Mouse (Mus musculus) MEL (cell line): ENCODE measurements around the gene Ncoa5.

Experiments used
- CTCF ChIP-seq, 3 experiments: IDR thresholded peaks in 2 of 3; conservative IDR thresholded peaks in 1 of 3; 2 replicates each; pipeline ENCODE4 v1.5.1; 2011 to 2012; ENCODE audit warnings: low read length in 3 of 3, low read depth in 2 of 3, mild to moderate bottlenecking in 2 of 3, improper control_type of control experiment in 1 of 3, inconsistent platforms in 1 of 3, mixed read lengths in 1 of 3, moderate library complexity in 1 of 3; ENCODE audit not compliant: control insufficient read depth in 1 of 3, insufficient read depth in 1 of 3, poor library complexity in 1 of 3, severe bottlenecking in 1 of 3
- EP300 ChIP-seq, 2 experiments: IDR thresholded peaks; 2 replicates each; pipeline ENCODE4 v1.6.1; 2011; ENCODE audit warnings: improper control_type of control experiment in 2 of 2, low read length in 2 of 2, low read depth in 1 of 2, mild to moderate bottlenecking in 1 of 2
- ETS1 ChIP-seq: IDR thresholded peaks from 2 replicates; pipeline ENCODE4 v1.6.1; 2012; ENCODE audit warnings: low read depth, mild to moderate bottlenecking, inconsistent platforms, low read length, improper control_type of control experiment, moderate library complexity
- POLR2A ChIP-seq, 2 experiments: IDR thresholded peaks; 2 replicates each; pipeline ENCODE4 v1.6.1; 2011 to 2012; ENCODE audit warnings: low read length in 2 of 2, mild to moderate bottlenecking in 2 of 2, control low read depth in 1 of 2, improper control_type of control experiment in 1 of 2, low read depth in 1 of 2, moderate library complexity in 1 of 2; ENCODE audit not compliant: control insufficient read depth in 1 of 2, insufficient read depth in 1 of 2, poor library complexity in 1 of 2
- POLR2AphosphoS5 ChIP-seq: IDR thresholded peaks from 2 replicates; pipeline ENCODE4 v1.6.1; 2012; ENCODE audit warnings: low read depth, borderline replicate concordance, mild to moderate bottlenecking, inconsistent platforms, low read length, moderate library complexity, mixed read lengths
- TBP ChIP-seq: IDR thresholded peaks from 2 replicates; pipeline ENCODE4 v1.8.0; 2011; ENCODE audit warnings: low read depth, low read length, improper control_type of control experiment
- UBTF ChIP-seq: IDR thresholded peaks from 2 replicates; pipeline ENCODE4 v1.6.1; 2012; ENCODE audit warnings: low read depth, mild to moderate bottlenecking, inconsistent platforms, low read length, improper control_type of control experiment, moderate library complexity, borderline replicate concordance; ENCODE audit not compliant: insufficient read depth

DNA sequence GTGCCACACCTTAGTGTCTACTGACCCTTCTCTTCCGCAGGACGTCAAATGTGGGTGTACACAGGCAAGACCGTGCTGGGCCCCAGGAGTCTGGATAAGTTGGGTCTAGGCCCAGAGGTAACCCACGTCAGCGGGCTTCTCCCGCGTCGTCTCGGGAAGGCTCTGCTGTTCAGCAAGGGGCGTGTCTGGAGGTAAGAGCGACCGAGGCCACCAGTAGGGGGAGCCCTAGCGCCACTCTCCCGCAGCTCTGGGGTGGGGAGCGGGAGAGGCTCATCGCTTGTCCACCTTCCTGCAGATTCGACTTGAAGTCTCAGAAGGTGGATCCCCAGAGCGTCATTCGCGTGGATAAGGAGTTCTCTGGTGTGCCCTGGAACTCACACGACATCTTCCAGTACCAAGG, 81.4 kb downstream of the Ncoa5 start:
- TF ChIP-seq UBTF (no peak), CTCF (IDR thresholded peaks at IDR 0.05 in 2 of 3, conservative IDR thresholded peaks at IDR 0.05 in 1 of 3; ENCODE audit: control insufficient read depth in 1 of 3, insufficient read depth in 1 of 3, low read depth in 2 of 3, low read length in 3 of 3, poor library complexity in 1 of 3, severe bottlenecking in 1 of 3) (peak; percentile 82 to 97 (median 84)), ETS1 (no peak), EP300 (IDR thresholded peaks at IDR 0.05; ENCODE audit: low read depth in 1 of 2, low read length in 2 of 2) (no peak), POLR2A (IDR thresholded peaks at IDR 0.05; ENCODE audit: control insufficient read depth in 1 of 2, insufficient read depth in 1 of 2, low read depth in 1 of 2, low read length in 2 of 2, poor library complexity in 1 of 2) (no peak), POLR2AphosphoS5 (no peak), TBP (no peak)
